Mouse (Mus musculus) left cerebral cortex, postnatal 25 days (tissue): ENCODE measurements around the gene Gal. TPM values are rescaled to one million over a fixed set of nuclear protein-coding genes. Genes with fewer than 3 reads are reported as not detected.

Source experiments
- DNase-seq, 2 experiments: peaks; one replicate each; pipeline ENCODE4 v3.0.0; 2022; ENCODE audit warnings: low spot score in 2 of 2, mixed read lengths in 1 of 2
- intact Hi-C: fragments of 180-260 bp; cut with DNase I; formaldehyde crosslinking; loops from one replicate; pipeline ENCODE4 v1.15.1; 2025
- total RNA-seq, 2 experiments: library from RNA; stranded (reverse); gene quantifications; 2 replicates each; pipeline ENCODE4 v1.2.3; 2021

Gene Gal
- total RNA-seq, 2 experiments from 2014 or later, result 0.98 to 1.4 TPM

- no peak for DNase-seq
- intact Hi-C loops, result no loop called here
Observed at GRCm38 (mm10) chr19:3368276-3368675, 46.1 kb downstream of the Gal start.

DNA sequence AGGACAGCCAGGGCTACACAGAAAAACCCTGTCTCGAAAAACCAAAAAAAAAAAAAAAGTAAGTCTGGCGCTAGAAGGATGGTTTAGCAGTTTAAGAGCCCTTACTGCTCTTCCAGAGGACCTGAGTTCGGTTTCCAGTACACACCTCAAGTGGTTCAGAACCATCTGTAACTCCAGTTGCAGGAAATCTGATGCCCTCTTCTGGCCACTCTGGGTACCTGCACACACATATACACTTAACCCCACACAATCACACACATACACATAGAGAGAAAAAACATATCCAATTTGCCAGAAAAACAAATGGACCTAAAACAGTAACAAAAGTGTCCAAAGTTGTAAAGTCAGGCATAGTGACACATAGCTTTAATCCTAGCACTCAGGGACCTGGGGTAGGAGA is 49.3 kb downstream of the Gal start:
- intact Hi-C loops, result no loop called here

DNA sequence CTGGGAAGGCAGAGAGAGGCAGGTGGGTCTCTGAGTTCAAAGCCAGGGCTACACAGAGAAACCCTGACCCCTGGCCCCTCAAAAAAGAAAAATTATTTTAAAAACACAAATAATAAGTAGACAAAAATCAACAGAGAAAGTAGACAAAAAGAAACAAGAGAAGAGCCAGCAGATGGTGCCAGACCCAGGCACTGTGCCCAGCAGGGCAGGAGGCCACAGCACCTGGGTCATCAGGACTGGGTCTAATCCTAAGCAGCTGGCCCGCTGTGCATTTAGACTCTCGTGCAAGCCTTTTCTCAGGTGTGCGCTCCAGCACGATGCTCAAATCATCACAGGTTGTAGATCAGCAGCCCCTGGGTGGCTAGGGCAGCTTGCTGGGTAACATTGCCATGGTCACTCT is 50.8 kb downstream of the Gal start:
- no peak for DNase-seq
- intact Hi-C loops, result no loop called here

More for the DNA sequence above, 49.3 kb downstream of the Gal start:
- DNase-seq, result no peak

Other genes starting within 250 kb of the Gal start
- gene Mrpl21, start 131.6 kb downstream of the Gal start, total RNA-seq, result 10 to 100 TPM; 49.9 to 55.9 TPM
- gene Ighmbp2, start 131.5 kb downstream of the Gal start, total RNA-seq, result 10 to 100 TPM in 1 of 2 experiments, 1 to 10 TPM in 1; 9.3 to 10.4 TPM
- gene Cpt1a, start 92.2 kb downstream of the Gal start, total RNA-seq, result 10 to 100 TPM; 24.0 to 30.0 TPM
- under 1 TPM; 0.27 to 0.44 TPM for gene Tesmin, start 25.7 kb downstream of the Gal start, total RNA-seq
- 10 to 100 TPM; 79.2 to 80.9 TPM for gene Ppp6r3, start 161.2 kb upstream of the Gal start, total RNA-seq